Mouse (Mus musculus): ENCODE measurements around the gene Ano10. TPM values are rescaled to one million over a fixed set of nuclear protein-coding genes. Genes with fewer than 3 reads are reported as not detected.

Gene Ano10
- polyA plus RNA-seq, 1 experiment from 2014 or later, result 56.9 TPM

DNA sequence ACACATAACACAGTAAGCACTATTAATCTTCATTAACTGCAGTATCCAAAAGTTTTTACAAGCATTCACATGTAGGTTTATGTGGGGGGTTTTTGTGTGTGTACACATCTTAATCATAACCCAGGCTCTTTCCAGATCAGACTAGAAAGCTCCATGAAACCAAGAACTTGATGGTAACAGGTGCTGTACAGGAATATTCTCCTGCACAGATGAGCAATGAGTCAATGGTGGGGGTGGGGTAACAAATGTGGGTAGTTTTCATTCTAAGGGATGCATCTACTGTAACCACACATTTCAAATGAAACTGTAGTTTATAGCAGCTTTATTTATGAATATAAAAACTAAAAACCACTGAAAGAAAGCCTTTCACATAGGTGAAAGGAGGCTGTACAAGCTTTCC is 79.1 kb downstream of the Ano10 start:
- H3K27ac ChIP-seq, result no peak overlapping the region
- H3K27me3 ChIP-seq (replicated peaks), result no peaks in the 10 kb centered on the region
- no peaks in the 10 kb centered on the region for H3K36me3 ChIP-seq
- no peak overlapping the region for H3K9ac ChIP-seq
- no peaks in the 10 kb centered on the region for H3K9me3 ChIP-seq
- no peak for ATAC-seq (ENCODE audit: low FRiP score, low read depth)
- no peaks in the 10 kb centered on the region for H3K4me1 ChIP-seq
- H3K4me2 ChIP-seq (replicated peaks), result no peak overlapping the region
- no peak overlapping the region for H3K4me3 ChIP-seq

DNA sequence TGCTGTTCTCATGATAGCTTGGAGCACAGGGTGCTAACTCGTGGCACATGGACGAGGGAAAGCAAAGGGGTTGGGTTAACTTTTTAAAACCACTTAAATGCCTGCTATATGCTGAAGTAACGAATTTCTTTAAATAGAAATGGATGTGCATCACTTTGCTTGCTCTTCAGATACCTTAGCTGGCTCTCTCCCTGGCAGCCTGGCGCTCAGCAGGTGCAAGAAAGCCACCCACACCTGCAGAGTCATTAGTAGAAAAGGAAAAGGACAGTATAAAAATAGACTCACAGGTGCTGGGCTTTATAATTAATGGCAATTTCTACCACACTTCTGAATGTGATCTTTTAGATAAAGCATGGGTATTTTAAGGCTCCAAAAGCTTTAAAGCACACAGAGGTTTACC is 85.9 kb downstream of the Ano10 start:
- no peaks in the 10 kb centered on the region for H3K36me3 ChIP-seq
- 75% methylated on average over 4 of the region's 4 CpGs for WGBS
- no peak overlapping the region for H3K27ac ChIP-seq
- no peaks in the 10 kb centered on the region for H3K27me3 ChIP-seq (replicated peaks)
- no peak overlapping the region for H3K9ac ChIP-seq
- no peaks in the 10 kb centered on the region for H3K4me1 ChIP-seq
- no peak overlapping the region for H3K4me2 ChIP-seq (replicated peaks)
- H3K9me3 ChIP-seq, result no peaks in the 10 kb centered on the region
- ATAC-seq (ENCODE audit: low FRiP score, low read depth), result no peak
- H3K4me3 ChIP-seq, result no peak overlapping the region

DNA sequence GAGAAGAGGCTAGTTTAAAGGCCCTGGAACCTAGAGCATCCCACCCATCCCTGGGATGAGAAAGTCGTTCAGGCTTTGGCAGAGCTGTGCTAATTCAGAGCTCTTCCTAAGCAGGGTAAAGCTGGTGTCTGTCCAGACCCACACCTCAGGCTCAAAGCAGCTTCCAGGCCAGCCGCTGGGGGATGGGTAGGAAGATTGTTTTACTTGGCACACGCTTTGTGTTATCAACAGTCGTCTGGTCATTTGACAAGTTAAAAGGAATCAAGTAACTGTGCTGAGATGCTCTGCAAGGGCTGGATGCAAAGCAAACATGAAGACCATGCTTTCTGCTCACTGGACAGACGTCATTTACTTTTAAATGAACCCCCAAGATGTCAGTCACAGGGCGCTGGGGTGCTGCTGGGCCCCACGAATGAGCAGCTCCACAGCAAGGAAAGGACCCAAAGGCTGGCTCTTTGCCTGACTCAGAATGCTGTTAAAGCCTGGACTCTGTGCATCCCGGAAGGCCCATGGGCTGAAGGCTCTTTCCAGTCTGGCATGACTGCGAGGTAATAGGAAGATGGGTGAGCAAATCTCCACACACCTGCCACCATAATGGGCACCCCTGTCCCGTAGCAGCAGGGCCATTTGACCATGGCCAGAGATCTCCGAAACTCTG is 88.6 kb downstream of the Ano10 start:
- no peak overlapping the region for H3K4me2 ChIP-seq (replicated peaks)
- H3K27me3 ChIP-seq (replicated peaks), result no peaks in the 10 kb centered on the region
- no peak overlapping the region for H3K9ac ChIP-seq
- no peak overlapping the region for H3K4me3 ChIP-seq
- ATAC-seq (ENCODE audit: low FRiP score, low read depth), result no peak
- no peaks in the 10 kb centered on the region for H3K4me1 ChIP-seq
- no peaks in the 10 kb centered on the region for H3K9me3 ChIP-seq
- 76% methylated on average over 11 of the region's 11 CpGs for WGBS
- no peak overlapping the region for H3K27ac ChIP-seq
- H3K36me3 ChIP-seq, result 0 out of 2 replicates have a peak, but pooled peaks cover 4% of the 10 kb centered on the region

DNA sequence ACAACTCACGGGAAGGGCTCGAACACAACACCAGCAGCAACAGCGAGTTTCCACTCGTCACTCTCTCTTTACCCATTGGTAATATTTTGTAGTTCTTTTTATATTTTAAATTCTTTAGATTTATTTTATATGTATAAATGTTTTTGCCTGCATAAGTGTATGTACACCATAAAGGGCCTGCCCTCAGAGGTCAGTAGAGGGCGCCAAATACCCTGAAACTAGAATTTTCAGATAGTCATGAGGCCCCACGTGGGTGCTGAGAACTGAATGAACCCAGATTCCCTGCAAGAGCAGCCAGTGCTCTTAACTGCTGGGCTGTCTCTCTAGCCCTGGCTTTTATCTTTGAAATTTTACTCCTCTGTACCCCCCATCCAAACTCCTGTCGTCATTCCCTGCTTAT is 89.7 kb downstream of the Ano10 start:
- H3K9me3 ChIP-seq, result no peaks in the 10 kb centered on the region
- H3K27me3 ChIP-seq (replicated peaks), result no peaks in the 10 kb centered on the region
- H3K4me1 ChIP-seq, result no peaks in the 10 kb centered on the region
- no peak overlapping the region for H3K4me2 ChIP-seq (replicated peaks)
- H3K27ac ChIP-seq, result no peak overlapping the region
- 65% methylated on average over 7 of the region's 7 CpGs for WGBS
- no peak overlapping the region for H3K4me3 ChIP-seq
- no peak overlapping the region for H3K9ac ChIP-seq
- ATAC-seq (ENCODE audit: low FRiP score, low read depth), result no peak
- H3K36me3 ChIP-seq, result 0 out of 2 replicates have a peak, but pooled peaks cover 4% of the 10 kb centered on the region

DNA sequence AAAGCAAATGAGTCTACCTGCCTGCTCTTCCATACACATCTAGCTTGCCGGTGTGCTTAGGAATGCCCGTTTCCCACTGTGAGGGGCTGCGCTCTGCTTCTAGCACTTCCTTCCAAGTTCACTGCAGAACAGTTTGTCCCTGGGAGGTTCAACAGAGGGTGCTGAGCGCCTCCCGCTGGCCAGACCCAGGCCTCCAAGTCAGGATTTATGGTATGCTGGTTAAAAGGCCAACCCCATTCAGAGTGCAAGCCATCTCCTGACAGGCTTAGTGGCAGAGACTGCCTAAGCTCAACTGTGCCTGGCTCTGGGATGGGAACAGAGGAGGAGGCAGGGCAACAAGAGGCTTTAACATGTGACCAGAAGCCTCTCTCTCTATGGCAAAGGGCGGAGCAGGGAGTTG is 95.0 kb downstream of the Ano10 start:
- Histone ChIP-seq H3K9me3 (no peaks in the 10 kb centered on the region), H3K27me3 (replicated peaks) (no peaks in the 10 kb centered on the region), H3K4me1 (peaks cover 4% of the 10 kb centered on the region; the same call in 1 of the 2 replicates), H3K4me3 (no peak overlapping the region), H3K4me2 (replicated peaks) (no peak overlapping the region), H3K36me3 (peaks cover 4% of the 10 kb centered on the region; the same call in 1 of the 2 replicates), H3K27ac (no peak overlapping the region), H3K9ac (no peak overlapping the region)
- 29% methylated on average over 6 of the region's 6 CpGs for WGBS
- no peak for ATAC-seq (ENCODE audit: low FRiP score, low read depth)

DNA sequence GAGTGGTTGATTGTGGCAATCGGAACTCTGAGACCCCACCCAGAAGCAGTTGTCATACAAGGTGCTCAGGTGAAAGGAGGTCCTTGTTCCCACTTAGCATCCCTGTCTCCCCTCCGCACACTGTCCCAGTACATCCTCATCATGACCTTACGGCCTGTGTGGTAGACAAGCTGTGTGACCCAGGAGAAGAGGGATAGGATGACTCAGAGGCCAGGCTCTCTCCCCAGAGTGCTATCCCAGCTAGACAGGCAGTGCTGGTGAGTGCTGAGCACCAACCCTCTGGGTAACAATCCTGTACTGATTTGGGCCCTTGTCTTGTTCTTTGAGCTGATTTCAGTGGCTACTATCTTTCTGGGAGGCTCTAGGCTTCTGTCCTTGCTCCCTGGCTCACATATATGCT is 95.6 kb downstream of the Ano10 start:
- WGBS, result 60% methylated on average over 3 of the region's 3 CpGs
- Histone ChIP-seq H3K36me3 (peaks cover 4% of the 10 kb centered on the region; the same call in 1 of the 2 replicates), H3K4me3 (no peak overlapping the region), H3K27ac (no peak overlapping the region), H3K9ac (no peak overlapping the region), H3K9me3 (no peaks in the 10 kb centered on the region), H3K4me2 (replicated peaks) (no peak overlapping the region), H3K4me1 (peaks cover 4% of the 10 kb centered on the region; the same call in 1 of the 2 replicates), H3K27me3 (replicated peaks) (no peaks in the 10 kb centered on the region)
- no peak for ATAC-seq (ENCODE audit: low FRiP score, low read depth)

DNA sequence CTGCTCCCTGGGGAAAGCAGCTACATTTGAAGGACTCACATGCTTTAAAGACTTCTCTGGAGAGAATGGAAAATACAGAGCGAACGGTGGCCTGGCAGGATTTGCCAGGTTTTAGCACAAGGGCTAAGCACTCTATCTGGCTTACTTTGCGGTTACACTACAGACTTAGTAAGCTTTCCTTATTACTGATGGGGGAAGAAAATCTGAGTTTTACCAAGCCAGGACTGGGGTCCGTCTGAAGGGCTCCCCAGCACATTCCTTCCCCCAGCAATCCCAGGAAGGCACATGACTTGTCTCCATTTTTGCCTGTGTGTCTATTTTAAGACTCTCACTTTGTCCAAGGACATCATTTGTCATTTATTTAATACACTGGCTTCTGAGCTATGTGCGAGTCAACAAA is 97.2 kb downstream of the Ano10 start:
- 83% methylated on average over 5 of the region's 5 CpGs for WGBS
- Histone ChIP-seq H3K9me3 (no peaks in the 10 kb centered on the region), H3K27me3 (replicated peaks) (no peaks in the 10 kb centered on the region)

DNA sequence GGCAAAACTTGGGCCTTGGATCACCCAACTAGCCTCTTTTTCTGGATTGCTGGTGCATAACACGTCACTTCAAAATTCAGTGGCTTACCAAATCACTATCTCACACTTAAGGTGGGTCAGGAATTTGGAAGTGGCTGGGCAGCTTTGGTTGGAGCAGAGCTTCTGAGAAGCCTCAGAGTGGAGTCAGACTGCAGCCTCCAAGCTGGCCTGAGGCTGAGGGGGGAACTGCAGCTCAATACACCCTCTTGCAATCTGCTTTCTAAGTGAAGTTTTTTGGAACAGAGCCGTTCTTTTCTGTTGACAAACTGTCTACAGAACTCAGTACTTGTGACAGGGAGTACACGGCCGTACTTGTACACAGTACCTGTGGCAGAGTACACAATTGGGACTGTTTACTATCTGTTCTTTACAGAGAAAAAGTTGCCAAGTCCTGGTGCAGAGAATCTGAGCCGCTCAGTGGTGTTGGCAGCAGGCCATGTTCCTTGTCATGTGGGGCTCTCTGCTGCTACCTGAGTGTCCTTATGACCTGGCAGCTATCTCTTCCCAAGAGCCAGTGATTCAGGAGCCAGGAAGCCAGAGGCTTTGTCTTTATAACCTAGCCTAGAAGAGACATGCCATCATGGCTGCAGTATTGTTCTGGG is 99.1 kb downstream of the Ano10 start:
- Histone ChIP-seq H3K4me2 (replicated peaks) (no peak overlapping the region), H3K9ac (no peak overlapping the region), H3K27ac (no peak overlapping the region), H3K4me3 (no peak overlapping the region), H3K27me3 (replicated peaks) (no peaks in the 10 kb centered on the region), H3K4me1 (peaks cover 4% of the 10 kb centered on the region; the same call in 1 of the 2 replicates), H3K9me3 (no peaks in the 10 kb centered on the region), H3K36me3 (no peaks in the 10 kb centered on the region; the same call in 1 of the 2 replicates)
- no peak for ATAC-seq (ENCODE audit: low FRiP score, low read depth)
- 89% methylated on average over 5 of the region's 5 CpGs for WGBS

More for the DNA sequence above, 97.2 kb downstream of the Ano10 start:
- H3K4me3 ChIP-seq, result no peak overlapping the region
- peaks cover 4% of the 10 kb centered on the region; the same call in 1 of the 2 replicates for H3K36me3 ChIP-seq
- H3K4me2 ChIP-seq (replicated peaks), result no peak overlapping the region
- H3K9ac ChIP-seq, result no peak overlapping the region
- H3K4me1 ChIP-seq, result peaks cover 4% of the 10 kb centered on the region; the same call in 1 of the 2 replicates
- ATAC-seq (ENCODE audit: low FRiP score, low read depth), result no peak
- H3K27ac ChIP-seq, result no peak overlapping the region

DNA sequence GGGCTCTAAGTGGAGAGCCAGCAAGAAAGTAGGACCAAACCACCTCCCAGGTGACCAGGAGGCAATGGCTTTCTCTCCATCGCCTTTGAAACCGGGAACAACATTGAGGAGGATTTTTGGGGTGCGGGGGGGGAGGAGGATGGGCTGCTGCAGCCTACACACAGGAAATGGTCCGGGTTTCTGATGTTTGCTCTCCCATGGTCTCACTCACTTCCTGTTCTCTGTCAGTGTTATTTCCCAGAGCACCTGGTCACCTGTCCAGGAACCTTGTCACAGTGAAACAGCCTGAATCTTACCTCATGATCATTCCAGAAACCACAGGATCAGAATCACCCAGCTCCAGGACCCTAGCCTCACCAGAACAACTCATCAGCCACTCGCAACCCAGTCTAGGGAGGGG is 100.4 kb downstream of the Ano10 start:
- no peak for ATAC-seq (ENCODE audit: low FRiP score, low read depth)
- Histone ChIP-seq H3K4me3 (no peak overlapping the region), H3K9ac (no peak overlapping the region), H3K4me2 (replicated peaks) (no peak overlapping the region), H3K27ac (no peak overlapping the region), H3K4me1 (peaks cover 4% of the 10 kb centered on the region; the same call in 1 of the 2 replicates), H3K27me3 (replicated peaks) (no peaks in the 10 kb centered on the region), H3K36me3 (peaks cover 4% of the 10 kb centered on the region; the same call in 1 of the 2 replicates), H3K9me3 (no peaks in the 10 kb centered on the region)
- WGBS, result 85% methylated on average over 5 of the region's 5 CpGs

DNA sequence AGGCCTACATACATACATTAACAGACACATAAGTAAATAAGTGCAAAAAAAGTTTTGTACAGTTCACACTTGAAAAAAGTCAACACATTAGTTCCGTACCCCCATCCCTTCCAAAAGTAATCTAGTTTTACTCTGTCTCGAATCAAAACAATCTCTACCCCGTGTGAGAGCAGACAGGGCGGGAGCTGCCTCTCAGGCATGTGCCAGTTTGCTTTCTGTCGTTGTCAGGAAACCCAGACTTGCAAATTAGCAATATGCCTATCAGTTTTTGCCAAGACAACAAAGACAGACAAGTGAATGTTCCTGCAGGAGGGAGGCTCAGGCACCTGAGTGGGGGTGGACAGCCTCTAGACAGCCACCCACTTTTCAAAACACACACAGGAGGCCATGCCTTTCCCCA is 100.9 kb downstream of the Ano10 start:
- H3K4me1 ChIP-seq, result peaks cover 4% of the 10 kb centered on the region; the same call in 1 of the 2 replicates
- H3K9ac ChIP-seq, result no peak overlapping the region
- no peaks in the 10 kb centered on the region for H3K9me3 ChIP-seq
- no peaks in the 10 kb centered on the region for H3K27me3 ChIP-seq (replicated peaks)
- H3K36me3 ChIP-seq, result peaks cover 4% of the 10 kb centered on the region; the same call in 1 of the 2 replicates
- H3K27ac ChIP-seq, result no peak overlapping the region
- no peak overlapping the region for H3K4me2 ChIP-seq (replicated peaks)
- 89% methylated on average over 5 of the region's 5 CpGs for WGBS
- no peak overlapping the region for H3K4me3 ChIP-seq
- ATAC-seq (ENCODE audit: low FRiP score, low read depth), result no peak

DNA sequence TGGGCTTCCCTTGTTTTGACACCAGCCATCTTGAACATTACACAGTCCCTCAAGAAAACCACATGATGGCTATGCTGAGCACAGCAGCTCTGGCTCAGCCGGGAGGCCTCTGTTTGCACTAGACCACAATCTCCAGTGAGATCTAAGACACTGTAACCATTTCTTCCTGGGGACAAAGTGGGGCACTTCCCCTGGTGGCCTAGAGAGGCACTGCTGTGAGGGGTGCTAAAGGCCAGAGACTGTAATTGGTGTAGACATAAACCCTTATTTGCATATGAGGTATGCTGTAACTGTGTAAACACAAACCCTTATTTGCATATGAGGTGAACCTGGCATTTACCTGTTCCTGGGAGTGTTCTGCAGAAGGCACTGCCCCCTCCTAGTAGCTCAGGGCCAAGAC is 105.5 kb downstream of the Ano10 start:
- no peaks in the 10 kb centered on the region for H3K27me3 ChIP-seq (replicated peaks)
- no peaks in the 10 kb centered on the region for H3K4me1 ChIP-seq
- no peak overlapping the region for H3K4me2 ChIP-seq (replicated peaks)
- H3K27ac ChIP-seq, result no peak overlapping the region
- no peak for ATAC-seq (ENCODE audit: low FRiP score, low read depth)
- no peak overlapping the region for H3K4me3 ChIP-seq
- no peaks in the 10 kb centered on the region for H3K9me3 ChIP-seq
- H3K36me3 ChIP-seq, result 0 out of 2 replicates have a peak, but pooled peaks cover 4% of the 10 kb centered on the region
- no peak overlapping the region for H3K9ac ChIP-seq
- WGBS, result 70% methylated on average over 1 of the region's 1 CpGs

DNA sequence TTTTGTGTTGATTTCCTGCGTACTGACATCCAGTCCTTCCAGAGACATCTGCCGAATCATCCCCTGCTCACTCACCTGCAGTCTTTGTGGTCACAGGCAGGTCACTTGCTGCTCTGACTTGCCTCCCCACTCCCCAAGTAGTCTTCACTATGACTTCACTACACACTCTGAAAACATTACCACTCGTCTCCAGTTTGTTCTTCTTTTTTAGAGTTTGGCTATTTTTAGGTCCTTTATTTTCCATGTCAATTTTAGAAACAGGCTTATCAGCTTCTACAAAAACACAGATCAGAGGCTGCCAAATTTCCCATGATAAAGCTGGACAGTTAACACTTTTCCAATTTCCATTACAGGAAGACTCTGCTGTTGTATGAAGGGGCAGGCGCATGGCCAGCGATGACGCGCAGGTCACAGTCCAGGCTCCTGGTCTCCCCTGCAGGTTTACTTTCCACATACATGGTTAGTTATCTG is 106.7 kb downstream of the Ano10 start:
- Histone ChIP-seq H3K4me3 (no peak overlapping the region), H3K4me1 (no peaks in the 10 kb centered on the region), H3K27ac (no peak overlapping the region), H3K36me3 (0 out of 2 replicates have a peak, but pooled peaks cover 4% of the 10 kb centered on the region), H3K9me3 (no peaks in the 10 kb centered on the region), H3K27me3 (replicated peaks) (no peaks in the 10 kb centered on the region), H3K9ac (no peak overlapping the region), H3K4me2 (replicated peaks) (no peak overlapping the region)
- WGBS, result 91% methylated on average over 7 of the region's 7 CpGs
- ATAC-seq (ENCODE audit: low FRiP score, low read depth), result no peak

All from neural tube, embryonic 12.5 days (tissue).